Mouse (Mus musculus) embryonic facial prominence, embryonic 14.5 days (tissue): Measurements from ENCODE around the gene Gm5728. TPM values are rescaled to one million over a fixed set of nuclear protein-coding genes. Genes with fewer than 3 reads are reported as not detected.
"Not testable (repeated sequence)": the region's sequence is repeated elsewhere in the genome, so short reads cannot be mapped to it uniquely, and the experiment has no call there.

Experiments used
- ATAC-seq: fragments of 200-750 bp; cut with Nextera tagmentation; 2 replicates; pipeline ENCODE4 v1.8.0; 2017; ENCODE audit warnings: low read depth, moderate number of reproducible peaks, moderate TSS enrichment
- DNase-seq: peaks from one replicate; pipeline ENCODE4 v3.0.0-alpha.2; 2015; ENCODE audit warnings: low spot score
- H3K27ac ChIP-seq: fragments of 300-500 bp; sonication (generic); replicated peaks from 2 replicates; pipeline ENCODE4 v1.5.1; 2014; ENCODE audit warnings: low read depth, mild to moderate bottlenecking, low read length, moderate library complexity
- H3K27me3 ChIP-seq: fragments of 300-500 bp; sonication (generic); replicated peaks from 2 replicates; pipeline ENCODE4 v1.6.1; 2014; ENCODE audit warnings: low read length; ENCODE audit not compliant: control insufficient read depth, insufficient read depth
- H3K36me3 ChIP-seq: fragments of 300-500 bp; sonication (generic); 2 replicates; pipeline ENCODE4 v1.6.1; 2014; ENCODE audit warnings: low read length, mixed read lengths; ENCODE audit not compliant: control insufficient read depth, insufficient read depth
- H3K4me1 ChIP-seq: fragments of 300-500 bp; sonication (generic); 2 replicates; pipeline ENCODE4 v1.6.1; 2014; ENCODE audit warnings: antibody characterized with exemption, low read length; ENCODE audit not compliant: control insufficient read depth, insufficient read depth
- H3K4me2 ChIP-seq: fragments of 300-500 bp; sonication (generic); 2 replicates; pipeline ENCODE4 v1.6.1; 2014; ENCODE audit warnings: low read depth, mild to moderate bottlenecking, low read length, moderate library complexity, mixed read lengths
- H3K4me3 ChIP-seq: fragments of 300-500 bp; sonication (generic); 2 replicates; pipeline ENCODE4 v1.5.1; 2014; ENCODE audit warnings: low read depth, mild to moderate bottlenecking, low read length
- H3K9ac ChIP-seq: fragments of 300-500 bp; sonication (generic); 2 replicates; pipeline ENCODE4 v1.6.1; 2014; ENCODE audit warnings: low read depth, mild to moderate bottlenecking, low read length, moderate library complexity, mixed read lengths
- H3K9me3 ChIP-seq: fragments of 300-500 bp; sonication (generic); 2 replicates; pipeline ENCODE4 v1.6.1; 2016; ENCODE audit warnings: low read length; ENCODE audit not compliant: control insufficient read depth
- WGBS: fragments of 180-500 bp; shearing (Covaris S2); extraction: QIAGEN DNeasy Blood & Tissue Kit; methylation state at CpG from one replicate; pipeline ENCODE4 v1.1.7; 2014; 5-methylcytosine and 5-hydroxymethylcytosine counted together
- polyA plus RNA-seq: library from polyadenylated mRNA; unstranded; fragments of >200 nt; fragmentation: Nextera tagmentation; extraction: Ambion mirVana; gene quantifications from 2 replicates; pipeline ENCODE4 v1.2.1, GENCODE M21; 2014

Gm5728 gene
- polyA plus RNA-seq: not detected in 2 replicates

GRCm38 (mm10) chr7:20375310-20375709 lies at the start of gene Gm5728:
Gene Gm5728, minus strand, starts transcription at chr7:20375410.
- not testable (repeated sequence) for H3K4me3 ChIP-seq
- no CpG with 5 or more reads among the region's 1 CpGs for WGBS

DNA sequence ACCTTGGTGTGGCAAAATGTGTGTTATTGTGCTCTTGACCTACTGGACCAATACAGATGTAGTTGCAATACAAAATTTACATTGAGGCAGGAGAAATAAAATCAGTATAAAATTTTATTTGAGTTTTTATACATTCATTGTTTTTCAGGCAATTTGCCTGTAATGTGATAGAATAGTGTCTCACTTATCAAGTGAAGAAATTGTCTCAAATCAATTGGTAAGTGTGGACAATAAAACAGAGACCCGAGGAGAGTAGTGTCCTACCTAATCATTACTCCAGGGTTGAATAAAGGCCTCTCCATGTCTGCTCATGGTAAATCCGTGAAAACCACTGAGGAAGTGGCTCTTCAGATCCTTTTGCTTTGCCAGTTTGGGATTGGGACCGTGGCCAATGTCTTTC lies 42.4 kb upstream of the Gm5728 start, which contains the start of gene Vmn1r100:
Vmn1r100 (plus strand) TSS at position 301 of the 400 bp plus-strand sequence.
- H3K4me2 ChIP-seq, H3K36me3 ChIP-seq, H3K4me1 ChIP-seq, H3K4me3 ChIP-seq, H3K9me3 ChIP-seq, ATAC-seq, H3K9ac ChIP-seq, DNase-seq, H3K27ac ChIP-seq, H3K27me3 ChIP-seq: not testable (repeated sequence)
- WGBS: no CpG with 5 or more reads among the region's 3 CpGs

More at GRCm38 (mm10) chr7:20375310-20375709, at the start of gene Gm5728:
- not testable (repeated sequence) for ATAC-seq, H3K27me3 ChIP-seq, H3K27ac ChIP-seq, DNase-seq, H3K4me1 ChIP-seq, H3K36me3 ChIP-seq, H3K9ac ChIP-seq, H3K9me3 ChIP-seq, H3K4me2 ChIP-seq

- not testable (repeated sequence) for DNase-seq, H3K27ac ChIP-seq, H3K4me2 ChIP-seq, H3K4me1 ChIP-seq, H3K27me3 ChIP-seq, H3K4me3 ChIP-seq, H3K36me3 ChIP-seq, ATAC-seq, H3K9ac ChIP-seq, H3K9me3 ChIP-seq
- WGBS: no CpG with 5 or more reads among the region's 2 CpGs
These were observed 41.2 kb downstream of the Gm5728 start, which contains the start of gene Gm4133 for GRCm38 (mm10) chr7:20333965-20334364. Gene Gm4133, minus strand, starts transcription at chr7:20334065.

Other genes with a start within 250 kb of the Gm5728 start
- gene Vmn1r93, start 236.3 kb downstream of the Gm5728 start, polyA plus RNA-seq: not detected in 2 replicates
- not detected in 2 replicates for gene Vmn1r94, start 207.0 kb downstream of the Gm5728 start, polyA plus RNA-seq
- gene Vmn1r95, start 181.7 kb downstream of the Gm5728 start, polyA plus RNA-seq: not detected in 2 replicates
- not detected in 2 replicates for gene Gm6164, start 169.8 kb downstream of the Gm5728 start, polyA plus RNA-seq
- not detected in 2 replicates for gene Gm4498, start 141.6 kb downstream of the Gm5728 start, polyA plus RNA-seq
- gene Gm5890, start 112.6 kb downstream of the Gm5728 start, polyA plus RNA-seq: not detected in 2 replicates
- gene Gm4133, start 41.3 kb downstream of the Gm5728 start, polyA plus RNA-seq: not detected in 2 replicates
- gene Vmn1r100, start 42.5 kb upstream of the Gm5728 start, polyA plus RNA-seq: not detected in 2 replicates
- gene Vmn1r101, start 67.2 kb upstream of the Gm5728 start, polyA plus RNA-seq: not detected in 2 replicates
- not detected in 2 replicates for gene Gm10670, start 99.5 kb upstream of the Gm5728 start, polyA plus RNA-seq
- not detected in 2 replicates for gene Vmn1r103, start 135.1 kb upstream of the Gm5728 start, polyA plus RNA-seq
- gene Vmn1r104, start 158.4 kb upstream of the Gm5728 start, polyA plus RNA-seq: not detected in 2 replicates
- not detected in 2 replicates for gene Gm5726, start 170.3 kb upstream of the Gm5728 start, polyA plus RNA-seq
- not detected in 2 replicates for gene Gm4141, start 200.8 kb upstream of the Gm5728 start, polyA plus RNA-seq
- not detected in 2 replicates for gene Gm4513, start 223.6 kb upstream of the Gm5728 start, polyA plus RNA-seq